Mouse (Mus musculus) urinary bladder, postnatal 14 days (tissue): ENCODE results near the gene Sun2.

Experiments
- DNase-seq: peaks from one replicate; pipeline ENCODE4 v3.0.0; 2021; ENCODE audit warnings: low spot score

Gene Sun2

GRCm38 (mm10) chr15:79686046-79686869 lies 56.1 kb downstream of the Sun2 start:
- DNase-seq = no peak

DNA sequence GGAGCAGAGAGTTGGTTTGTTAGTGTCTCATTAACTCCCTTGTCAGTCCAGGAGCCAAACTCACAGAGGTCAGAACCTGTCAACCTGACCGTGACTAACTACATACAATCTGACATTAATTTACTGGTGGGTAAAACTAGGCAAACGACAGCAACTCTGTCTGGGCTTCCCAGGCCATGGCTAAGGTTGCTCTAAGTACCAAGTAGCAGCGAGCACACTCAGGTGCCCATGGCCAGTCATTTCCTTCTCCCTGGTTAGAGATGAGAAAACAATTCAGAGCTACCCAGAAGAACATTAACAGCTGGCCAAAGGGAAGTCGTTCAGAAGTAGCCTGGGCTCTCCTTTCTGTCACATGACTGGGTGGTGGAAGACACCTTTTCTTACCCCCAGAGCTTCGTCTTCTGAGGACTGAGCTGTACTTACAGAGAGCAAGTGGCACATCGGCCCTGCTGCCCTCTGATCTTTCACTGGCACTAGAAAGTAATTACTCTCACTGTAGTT lies 57.1 kb downstream of the Sun2 start:
- no peak for DNase-seq

DNA sequence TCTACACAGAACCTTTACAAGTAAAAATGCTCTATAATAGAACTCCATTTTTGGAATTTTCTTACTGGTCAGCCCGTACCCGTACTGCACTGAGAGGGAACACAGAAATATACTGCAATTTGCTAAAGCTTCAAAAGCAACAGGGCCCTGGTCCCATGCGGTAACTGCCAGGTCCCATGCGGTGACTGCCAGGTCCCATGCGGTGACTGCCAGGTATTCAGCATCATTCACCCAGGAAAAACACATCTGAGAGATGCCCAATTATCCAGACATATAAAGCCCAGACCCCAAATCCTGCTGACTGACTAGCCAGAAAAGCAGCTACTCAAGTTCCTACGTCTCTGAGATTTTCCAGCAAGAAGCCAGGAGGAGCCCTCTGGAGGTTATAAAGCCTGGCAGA lies 57.7 kb downstream of the Sun2 start:
- DNase-seq = no peak

DNA sequence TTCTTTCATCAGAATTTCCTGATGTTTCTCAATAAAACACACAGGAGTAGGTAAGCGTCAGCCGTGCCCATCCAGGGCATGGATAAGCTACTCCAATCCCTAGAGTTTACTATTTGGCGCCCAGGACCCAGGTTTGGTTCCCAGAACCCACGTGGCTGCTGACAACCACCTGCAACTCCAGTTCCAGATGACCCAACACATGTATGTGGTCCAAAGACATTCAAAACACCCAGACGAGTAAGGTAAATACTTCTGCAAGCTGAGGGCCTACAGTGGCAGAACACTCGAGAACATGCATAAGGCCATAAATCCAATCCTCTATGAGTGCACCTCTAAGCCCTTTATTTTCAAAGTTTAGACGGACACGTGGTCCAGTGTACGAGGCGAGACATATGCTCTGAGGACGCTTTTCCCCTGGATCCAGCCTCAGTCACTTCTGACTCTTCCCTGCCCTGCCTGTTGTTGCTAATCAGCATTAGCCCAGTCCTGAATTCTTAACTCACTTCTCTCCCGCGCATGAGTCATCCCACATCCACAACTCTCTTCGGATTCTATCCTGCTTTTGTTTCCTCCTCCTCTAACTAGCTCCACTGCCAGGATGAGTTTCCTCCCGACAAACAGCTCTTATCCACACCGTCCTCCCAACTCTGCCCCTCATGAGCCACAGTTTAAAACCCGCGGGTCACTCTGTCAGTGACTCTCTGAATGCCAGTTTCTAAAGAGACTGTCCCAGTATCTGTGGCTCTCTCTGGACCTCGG lies 58.5 kb downstream of the Sun2 start:
- peak; percentile 56 for DNase-seq

DNA sequence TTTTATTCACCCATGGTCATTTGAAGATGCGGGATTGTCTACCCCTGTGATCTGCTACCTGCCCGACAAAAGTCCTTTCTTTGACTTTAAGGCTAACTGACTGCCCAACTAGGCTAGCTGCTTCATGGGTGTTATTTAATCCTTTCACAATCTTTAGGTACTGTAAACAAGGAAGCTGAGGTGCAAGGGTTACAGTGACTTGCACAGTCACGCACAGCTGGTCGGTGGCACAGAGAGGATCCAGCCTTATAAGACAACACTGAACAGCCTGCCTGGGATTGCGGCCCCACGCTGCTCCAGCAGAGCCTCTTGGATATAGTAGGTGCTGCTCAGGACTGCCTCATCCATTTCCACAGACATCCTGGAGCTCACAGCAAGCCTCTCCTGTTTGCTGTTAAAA lies 59.2 kb downstream of the Sun2 start:
- no peak for DNase-seq

GRCm38 (mm10) chr15:79681973-79682372 lies 60.4 kb downstream of the Sun2 start:
- DNase-seq = no peak

DNA sequence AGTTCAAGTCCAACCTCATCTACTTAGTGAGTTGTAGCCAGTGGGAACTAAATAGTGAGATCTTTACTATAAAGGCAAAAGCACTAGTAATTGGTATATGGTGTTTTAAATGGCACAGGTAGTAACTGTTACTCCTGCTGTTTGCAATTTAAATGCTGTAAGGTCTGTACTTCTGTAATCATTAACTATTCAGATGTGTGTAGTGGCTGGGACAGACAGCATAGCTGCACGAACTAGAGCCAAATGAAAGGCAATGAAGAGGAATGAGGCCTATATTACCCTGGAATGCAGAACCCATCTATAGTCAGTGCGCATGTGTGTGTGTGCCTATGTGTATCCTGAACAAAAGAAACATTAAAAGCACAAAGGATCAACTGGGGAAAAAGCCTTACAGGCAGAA lies 64.4 kb downstream of the Sun2 start:
- no peak for DNase-seq
